Mouse (Mus musculus) left cerebral cortex, adult 2 months (tissue): ENCODE measurements around the gene Il27. TPM values are rescaled to one million over a fixed set of nuclear protein-coding genes. Genes with fewer than 3 reads are reported as not detected.
A peak's percentile ranks its signal among the peaks of the same experiment; 100 is the strongest.

Experiments
- DNase-seq, 2 experiments: peaks; one replicate each; pipeline ENCODE4 v3.0.0; 2021 to 2022; ENCODE audit warnings: low spot score in 2 of 2, mixed read lengths in 1 of 2; ENCODE audit errors: extremely low spot score in 1 of 2
- H3K27ac ChIP-seq: fragments of 200-600 bp; 2 replicates; pipeline ENCODE4 v1.8.1; 2022
- H3K4me3 ChIP-seq: fragments of 200-600 bp; 2 replicates; pipeline ENCODE4 v1.8.1; 2022
- CTCF ChIP-seq: fragments of 200-600 bp; IDR thresholded peaks from 2 replicates; pipeline ENCODE4 v1.8.1; 2022; ENCODE audit warnings: antibody characterized with exemption, mild to moderate bottlenecking, moderate library complexity
- intact Hi-C: fragments of 180-260 bp; cut with DNase I; formaldehyde crosslinking; loops from one replicate; pipeline ENCODE4 v1.15.1; 2025
- total RNA-seq, 2 experiments: library from RNA; stranded (reverse); gene quantifications; 2 replicates each; pipeline ENCODE4 v1.2.3; 2021

The Il27 gene
- total RNA-seq, 2 experiments from 2014 or later, result not detected

GRCm38 (mm10) chr7:126598919-126599318, 4.2 kb upstream of the Il27 start:
- Histone ChIP-seq H3K27ac (no peak overlapping the region), H3K4me3 (no peak overlapping the region)
- no peak for DNase-seq
- TF ChIP-seq CTCF, result no peak
- intact Hi-C loops, result no loop called here

- intact Hi-C loops, result no loop called here
- TF ChIP-seq CTCF, result no peak
- Histone ChIP-seq H3K4me3 (no peak overlapping the region), H3K27ac (no peak overlapping the region)
- DNase-seq, result no peak
Measured at GRCm38 (mm10) chr7:126596414-126596813, 1.7 kb upstream of the Il27 start.

DNA sequence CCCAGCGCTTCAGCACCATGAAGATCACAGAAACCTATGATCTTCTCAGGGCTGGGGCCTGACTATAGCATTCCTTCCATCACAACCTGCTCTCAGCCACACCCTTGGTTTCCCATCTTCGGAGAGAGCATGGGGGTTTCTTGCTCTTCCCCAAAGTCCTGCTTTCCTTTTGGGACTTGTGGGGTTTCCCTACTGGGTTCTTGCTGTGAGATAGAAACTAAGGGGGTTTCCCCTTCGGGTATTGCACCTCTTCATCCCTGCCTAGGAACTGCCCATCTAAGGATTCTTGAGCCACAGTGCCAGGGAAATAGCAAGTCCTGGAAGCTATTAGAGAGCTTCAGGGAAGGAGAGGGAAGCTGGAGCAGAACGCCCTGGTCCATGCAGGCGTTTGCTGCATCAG, 1.1 kb upstream of the Il27 start:
- Histone ChIP-seq H3K27ac (no peak overlapping the region), H3K4me3 (no peak overlapping the region)
- no peak for TF ChIP-seq CTCF
- DNase-seq, result no peak
- intact Hi-C loops, result no loop called here

GRCm38 (mm10) chr7:126587779-126588178, 7.0 kb downstream of the Il27 start:
- intact Hi-C loops, result loop anchor here (2.0 kb wide), 1 partner anchor 49 kb away; no protein-coding TSS in a partner anchor
- Histone ChIP-seq H3K27ac (no peak overlapping the region), H3K4me3 (no peak overlapping the region)
- DNase-seq, result peak; percentile 31 to 40
- TF ChIP-seq CTCF, result peak; percentile 52

DNA sequence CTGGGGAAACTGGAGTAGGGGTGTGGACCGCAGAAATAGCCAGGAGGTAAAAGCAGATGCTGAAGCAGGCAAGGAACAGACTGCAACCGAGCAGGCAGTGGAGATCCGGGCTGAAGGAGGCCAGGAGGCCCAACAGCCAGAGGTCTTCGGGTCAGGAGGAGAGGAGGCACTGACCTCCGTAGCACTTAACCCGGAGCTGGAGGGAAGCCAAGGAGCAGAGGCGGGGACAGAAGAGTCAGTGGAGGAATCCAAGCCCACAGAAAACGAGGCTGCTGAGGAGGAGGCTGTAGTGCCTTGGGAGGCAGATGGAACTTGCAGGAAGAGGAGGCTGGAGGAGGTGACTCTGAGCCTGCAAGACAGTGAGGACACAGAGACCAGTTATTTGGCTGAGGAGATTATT, 7.9 kb downstream of the Il27 start:
- H3K27ac ChIP-seq, result no peak overlapping the region
- no peak for DNase-seq
- no peak overlapping the region for H3K4me3 ChIP-seq
- no peak for TF ChIP-seq CTCF
- intact Hi-C loops, result loop anchor here (2.0 kb wide), 1 partner anchor 50 kb away; no protein-coding TSS in a partner anchor

DNA sequence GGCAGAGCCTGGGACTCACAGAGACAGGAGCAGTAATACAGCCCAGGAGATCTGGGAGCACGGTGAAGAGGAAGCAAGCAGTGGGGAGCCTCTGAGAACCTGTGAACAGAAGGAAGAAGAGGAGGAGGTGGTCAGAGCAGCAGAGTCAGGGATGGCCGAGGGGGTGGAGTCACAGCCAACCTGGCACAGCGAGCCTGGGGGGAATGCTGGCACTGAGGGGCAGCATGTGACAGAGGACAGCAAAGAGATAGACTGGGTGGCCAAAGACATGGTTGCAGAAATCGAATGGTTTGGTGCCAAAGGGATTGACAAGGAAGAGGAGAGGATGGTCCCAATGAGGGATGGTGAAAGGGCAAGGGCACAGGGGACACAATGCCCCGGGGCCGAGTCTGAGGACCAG, 9.0 kb downstream of the Il27 start, which contains the start of gene Cln3:
Gene Cln3, minus strand, starts transcription at position 101 of the 400 bp plus-strand sequence.
- TF ChIP-seq CTCF, result no peak
- no peak for DNase-seq
- H3K4me3 ChIP-seq, result no peak within 1 kb of the TSS
- intact Hi-C loops, result loop anchor here (2.0 kb wide), 1 partner anchor 51 kb away; no protein-coding TSS in a partner anchor
- H3K27ac ChIP-seq, result no peak within 1 kb of the TSS

- intact Hi-C loops, result no loop called here
Measured at GRCm38 (mm10) chr7:126584506-126584977, 10.2 kb downstream of the Il27 start, which contains the start of gene Apobr. Apobr (plus strand) TSS chr7:126584942.

GRCm38 (mm10) chr7:126583761-126584160, 11.0 kb downstream of the Il27 start:
- no peak for TF ChIP-seq CTCF
- H3K27ac ChIP-seq, result peak overlapping the region; percentile 94
- intact Hi-C loops, result loop anchor here (2.0 kb wide), 1 partner anchor 111 kb away; the partner anchor contains the start of genes Bola2 and Slx1b
- no peak for DNase-seq
- H3K4me3 ChIP-seq, result peak overlapping the region; percentile 68

More at GRCm38 (mm10) chr7:126584506-126584977, 10.2 kb downstream of the Il27 start, which contains the start of gene Apobr:
- H3K27ac ChIP-seq, result peak within 1 kb of the TSS; percentile 94
- no peak for DNase-seq
- peak within 1 kb of the TSS; percentile 68 for H3K4me3 ChIP-seq
- no peak for TF ChIP-seq CTCF

DNA sequence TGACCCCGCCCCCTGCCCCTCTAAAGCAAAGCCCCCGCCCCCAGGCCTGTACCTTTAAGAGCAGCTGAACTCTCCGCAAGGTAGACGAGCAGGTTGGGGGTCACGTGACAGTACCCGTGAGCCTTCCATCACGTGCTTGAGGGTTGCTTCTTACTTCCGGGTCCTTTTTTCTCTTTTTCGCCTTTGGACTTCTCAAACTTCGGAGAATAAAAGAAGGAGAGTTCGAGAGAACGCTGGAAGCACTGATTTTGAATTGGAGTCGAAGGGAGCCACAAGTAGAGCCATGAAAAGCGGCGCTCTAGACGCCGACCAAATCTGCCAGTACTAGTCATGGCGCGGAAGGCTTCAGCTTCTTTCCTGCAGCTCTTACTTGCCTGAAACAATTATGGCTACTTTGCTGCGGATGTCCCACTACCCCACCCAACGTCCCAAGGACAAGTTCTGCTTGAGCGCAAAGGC, 11.5 kb downstream of the Il27 start:
- intact Hi-C loops, result loop anchor here (2.0 kb wide), 1 partner anchor 112 kb away; the partner anchor contains the start of genes Bola2 and Slx1b
- no peak for TF ChIP-seq CTCF
- Histone ChIP-seq H3K27ac (peak overlapping the region; percentile 94), H3K4me3 (peak overlapping the region; percentile 68)
- peak; percentile 70 to 80 for DNase-seq

DNA sequence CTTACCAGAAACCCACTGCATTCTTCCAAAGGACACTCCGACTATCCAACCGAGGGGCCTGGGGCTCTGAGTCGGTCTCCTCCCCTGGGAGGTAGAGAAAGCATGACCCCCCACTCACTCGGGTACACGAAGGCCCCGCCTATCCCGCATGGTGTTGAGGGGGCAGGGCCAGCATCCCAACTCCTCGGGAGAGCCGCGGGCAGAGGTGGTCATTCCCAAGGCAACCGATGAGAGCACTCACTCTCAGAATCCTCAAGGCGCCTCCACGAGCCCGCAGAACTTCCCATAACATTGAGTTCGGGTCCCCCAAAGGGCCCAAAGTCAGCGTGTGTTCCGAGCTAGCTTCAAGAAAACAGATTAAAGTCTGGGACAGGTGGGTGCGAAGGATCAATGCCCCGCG, 12.0 kb downstream of the Il27 start:
- peak in 1 of 2 experiments; percentile 18 for DNase-seq
- Histone ChIP-seq H3K4me3 (peak overlapping the region; percentile 68), H3K27ac (peak overlapping the region; percentile 94)
- intact Hi-C loops, result loop anchor here (2.0 kb wide), 1 partner anchor 112 kb away; the partner anchor contains the start of genes Bola2 and Slx1b
- TF ChIP-seq CTCF, result no peak

- intact Hi-C loops, result loop anchor here (2.0 kb wide), 1 partner anchor 113 kb away; the partner anchor contains the start of genes Bola2 and Slx1b
- no peak for TF ChIP-seq CTCF
- no peak overlapping the region for H3K27ac ChIP-seq
- no peak overlapping the region for H3K4me3 ChIP-seq
- DNase-seq, result no peak
Measured at GRCm38 (mm10) chr7:126581661-126582060, 13.1 kb downstream of the Il27 start.

DNA sequence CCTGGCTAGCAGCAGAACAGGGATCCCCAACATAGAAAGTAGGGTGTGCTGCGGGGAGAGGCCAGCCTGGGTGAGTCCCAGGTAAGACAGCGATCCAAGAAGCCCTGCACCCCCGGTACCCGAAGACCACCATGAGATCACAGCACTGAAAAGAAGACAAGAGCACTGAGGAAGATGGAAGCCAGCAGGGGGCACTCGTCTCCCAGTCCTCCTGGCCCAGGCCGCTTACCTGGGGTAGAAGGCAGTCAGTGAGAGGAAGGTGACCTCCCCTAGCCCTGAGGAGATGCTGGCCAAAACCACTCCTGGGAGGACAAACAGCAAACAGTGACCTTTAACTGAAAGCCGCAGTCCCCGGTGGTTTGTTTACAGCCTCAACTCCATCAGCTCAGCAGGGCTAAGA, 15.6 kb downstream of the Il27 start:
- TF ChIP-seq CTCF, result peak; percentile 65
- DNase-seq, result peak; percentile 28 to 46
- Histone ChIP-seq H3K27ac (no peak overlapping the region), H3K4me3 (no peak overlapping the region)
- intact Hi-C loops, result loop anchor here (2.0 kb wide), 1 partner anchor 58 kb away; no protein-coding TSS in a partner anchor
